Mouse (Mus musculus) cerebellum, adult 9-10 months (tissue): Measurements from ENCODE around the gene Olfr837.
"Not testable (repeated sequence)": the region's sequence is repeated elsewhere in the genome, so short reads cannot be mapped to it uniquely, and the experiment has no call there.

Experiments
- DNase-seq: peaks from one replicate; pipeline ENCODE4 v3.0.0; 2022

Gene Olfr837

GRCm38 (mm10) chr9:19136017-19136416 lies at the start of gene Olfr837:
Gene Olfr837, plus strand, starts transcription at chr9:19136317.
- no peak for DNase-seq

GRCm38 (mm10) chr9:19092889-19093753 lies 43.0 kb upstream of the Olfr837 start:
- not testable (repeated sequence) for DNase-seq

DNA sequence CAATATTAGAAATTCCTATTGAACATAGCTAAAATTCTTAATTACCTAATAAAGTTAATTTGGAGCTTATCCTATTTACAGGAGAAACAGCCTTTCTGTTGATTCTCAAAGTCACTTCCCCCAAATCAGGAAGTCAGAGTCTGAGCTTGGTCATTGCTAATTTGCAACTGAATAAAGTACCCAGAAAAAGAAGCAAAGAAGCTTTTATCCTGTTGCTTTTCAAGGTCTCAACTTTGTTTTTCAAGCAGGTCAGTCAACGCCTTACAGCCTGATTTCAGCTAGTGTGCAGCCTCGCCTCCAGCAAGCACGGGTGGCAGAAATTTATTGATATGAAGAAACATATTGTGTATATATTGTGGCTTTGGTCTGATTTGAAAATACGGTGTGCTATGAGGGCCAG lies 38.8 kb upstream of the Olfr837 start:
- DNase-seq, result no peak

- DNase-seq, result no peak
Measured at GRCm38 (mm10) chr9:19120082-19120481, 16.0 kb upstream of the Olfr837 start, which contains the start of gene Olfr836. Gene Olfr836, plus strand, starts transcription at chr9:19120382.

DNA sequence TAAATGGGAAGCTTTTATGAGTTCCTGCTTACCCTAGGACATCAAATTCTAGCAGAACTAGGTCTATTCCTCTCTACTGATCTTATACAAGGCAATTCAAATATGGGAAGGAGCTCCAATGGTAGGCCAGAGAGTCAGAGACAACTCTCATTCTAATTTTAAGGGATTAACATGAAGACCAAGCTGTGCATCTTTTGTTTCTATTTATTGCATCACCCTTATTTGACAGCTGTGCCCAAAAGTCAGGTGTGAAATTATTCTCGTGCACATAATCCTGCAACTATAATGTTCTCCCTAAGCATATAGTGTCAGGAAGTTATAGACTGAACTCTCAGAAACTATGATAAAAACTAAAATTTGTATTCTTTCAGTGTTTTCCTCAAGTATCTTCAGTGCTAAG lies 41.1 kb downstream of the Olfr837 start, which contains the start of gene Olfr839-ps1:
Gene Olfr839-ps1, minus strand, starts transcription at position 101 of the 400 bp plus-strand sequence.
- no peak for DNase-seq
